8 mouse cellular contexts compared by ENCODE assay signal in genomic region chr3:88950576-88951326, GRCm38 (mm10). TPM values are rescaled to one million over a fixed set of nuclear protein-coding genes. Genes with fewer than 3 reads are reported as not detected.
A peak's percentile ranks its signal among the peaks of the same experiment; 100 is the strongest.
DNase-seq lines count a peak whose midpoint lies in the region; ATAC-seq and TF ChIP-seq lines count a peak whose summit lies in the region.

Gene Ash1l, plus strand, starts transcription at chr3:88950622.
Gene Dap3, minus strand, starts transcription at chr3:88951181.

- H3K4me2 ChIP-seq in hindbrain, postnatal 0 days (ENCODE audit: low read depth, low read length): peak within 1 kb of the TSS; percentile 83

- no peaks in the 10 kb centered on the region for H3K36me3 ChIP-seq in hindbrain, postnatal 0 days (ENCODE audit: insufficient read depth, low read length)

- peak; percentile 69 for ATAC-seq in activated CD4-positive, CD25-positive, alpha-beta regulatory T cell, adult 4 months
- ATAC-seq in hindbrain, postnatal 0 days: peak; percentile 90
- ATAC-seq in megakaryocyte, adult 5-6 weeks (ENCODE audit: poor library complexity, severe bottlenecking): peak; percentile 78

- no peaks in the 10 kb centered on the region for H3K27me3 ChIP-seq in hindbrain, postnatal 0 days (ENCODE audit: insufficient read depth, low read length)

- no peaks in the 10 kb centered on the region for H3K4me1 ChIP-seq in cortical plate, adult 2 months (ENCODE audit: control insufficient read depth, insufficient read depth, low read length)
- H3K4me1 ChIP-seq in hindbrain, postnatal 0 days (ENCODE audit: insufficient read depth, low read length): peaks cover 27% of the 10 kb centered on the region; the same call in 1 of the 2 replicates

- H3K9me3 ChIP-seq in hindbrain, postnatal 0 days (ENCODE audit: low read length): no peaks in the 10 kb centered on the region

- H3K27ac ChIP-seq in cortical plate, adult 2 months (ENCODE audit: insufficient read depth, low read length): peak within 1 kb of the TSS; percentile 100
- peak within 1 kb of the TSS; percentile 100 for H3K27ac ChIP-seq in hindbrain, postnatal 0 days

- peak; percentile 61 to 68 for DNase-seq in gastrocnemius, adult 8-10 months (ENCODE audit: low spot score in 2 of 2)
- peak; percentile 83 for DNase-seq in hindbrain, postnatal 0 days (ENCODE audit: low spot score)
- DNase-seq in left cerebral cortex, adult 8-10 months (ENCODE audit: low spot score in 2 of 2): peak; percentile 63 to 67
- peak; percentile 81 for DNase-seq in right cerebral cortex, postnatal 25 days
- DNase-seq in urinary bladder, postnatal 36 days (ENCODE audit: low spot score in 2 of 2): peak; percentile 68 to 79

- no peak for TF ChIP-seq POLR2A in cortical plate, adult 2 months (IDR thresholded peaks at IDR 0.05; ENCODE audit: extremely low read depth, insufficient read depth, low read length)

- WGBS in hindbrain, postnatal 0 days: 1% methylated on average over 29 of the region's 64 CpGs

- peak within 1 kb of the TSS; percentile 97 for H3K9ac ChIP-seq in hindbrain, postnatal 0 days (replicated peaks; ENCODE audit: low read length)

- 0 out of 2 replicates have a peak, but pooled peaks have one; percentile 8 for TF ChIP-seq CTCF in cortical plate, adult 2 months (IDR thresholded peaks at IDR 0.05; ENCODE audit: extremely low read depth, insufficient read depth, low read length)
- peak; percentile 67 for TF ChIP-seq CTCF in hindbrain, postnatal 0 days (IDR thresholded peaks at IDR 0.05; ENCODE audit: low read depth)

- H3K4me3 ChIP-seq in cortical plate, adult 2 months (ENCODE audit: insufficient read depth, low read length): peak within 1 kb of the TSS; percentile 97
- H3K4me3 ChIP-seq in hindbrain, postnatal 0 days (ENCODE audit: low read length): peak within 1 kb of the TSS; percentile 94

RNA-seq across cellular contexts. Expression of gene Ash1l, which starts in this region (rescaled TPM):
- 10 to 100 TPM; 32.0 to 37.4 TPM for polyA plus RNA-seq in activated CD4-positive, CD25-positive, alpha-beta regulatory T cell, adult 4 months (2017; shearing (Covaris generic))
- polyA plus RNA-seq in cortical plate, adult 2 months (2012; rRNA removed): 32.6 and 32.8 TPM in 2 replicates
- total RNA-seq in gastrocnemius, adult 8-10 months (2022): 10 to 100 TPM; 29.8 to 38.9 (median 33.9) TPM
- 18.3 and 22.1 TPM in 2 replicates for total RNA-seq in hindbrain, postnatal 0 days (2014; rRNA removed)
- polyA plus RNA-seq in hindbrain, postnatal 0 days (2015; fragmentation: Nextera tagmentation; extraction: Ambion mirVana): 14.4 and 16.1 TPM in 2 replicates
- 100 to 1,000 TPM in 1 of 4 experiments, 10 to 100 TPM in 3; 85.3 to 102 (median 91.4) TPM for total RNA-seq in left cerebral cortex, adult 8-10 months (2022)
- total RNA-seq in megakaryocyte, adult 5-6 weeks (2015): 29.0 and 32.4 TPM in 2 replicates
- total RNA-seq in megakaryocyte, adult 5-6 weeks (2017): 18.4 and 28.1 TPM in 2 replicates

RNA-seq across cellular contexts. Expression of gene Dap3, which starts in this region (rescaled TPM):
- 100 to 1,000 TPM; 122 to 130 TPM for polyA plus RNA-seq in activated CD4-positive, CD25-positive, alpha-beta regulatory T cell, adult 4 months (2017; shearing (Covaris generic))
- 135 and 136 TPM in 2 replicates for polyA plus RNA-seq in cortical plate, adult 2 months (2012; rRNA removed)
- total RNA-seq in gastrocnemius, adult 8-10 months (2022): 10 to 100 TPM; 56.7 to 77.4 (median 71.4) TPM
- total RNA-seq in hindbrain, postnatal 0 days (2014; rRNA removed): 53.6 and 69.7 TPM in 2 replicates
- polyA plus RNA-seq in hindbrain, postnatal 0 days (2015; fragmentation: Nextera tagmentation; extraction: Ambion mirVana): 117 and 118 TPM in 2 replicates
- total RNA-seq in left cerebral cortex, adult 8-10 months (2022): 100 to 1,000 TPM in 2 of 4 experiments, 10 to 100 TPM in 2; 87.3 to 110 (median 103) TPM
- total RNA-seq in megakaryocyte, adult 5-6 weeks (2015): 70.6 and 75.4 TPM in 2 replicates
- total RNA-seq in megakaryocyte, adult 5-6 weeks (2017): 45.6 and 51.5 TPM in 2 replicates

Comparison
In these comparisons a context has a peak if more than half of its experiments do, and no peak if none do; other contexts are left out.
1. Peak in every context shown above with its lines: DNase-seq, ATAC-seq, H3K4me3 ChIP-seq and H3K27ac ChIP-seq.